Mouse (Mus musculus): ENCODE data around the gene Galm. TPM values are rescaled to one million over a fixed set of nuclear protein-coding genes. Genes with fewer than 3 reads are reported as not detected.
"Not testable (repeated sequence)": the region's sequence is repeated elsewhere in the genome, so short reads cannot be mapped to it uniquely, and the experiment has no call there.

Gene Galm
- total and polyA plus RNA-seq, 2 experiments from 2014 or later, result 9.6 to 19.7 TPM

GRCm38 (mm10) chr17:80220131-80220530 lies 92.9 kb downstream of the Galm start:
- Histone ChIP-seq H3K9ac (replicated peaks; ENCODE audit: low read depth, low read length) (0 out of 2 replicates have a peak overlapping the region, but pooled peaks have one; percentile 42), H3K27ac (ENCODE audit: low read depth) (peak overlapping the region; percentile 30; the same call in 1 of the 2 replicates), H3K4me2 (ENCODE audit: low read depth, low read length) (no peak overlapping the region), H3K4me3 (ENCODE audit: low read depth, low read length) (no peak overlapping the region), H3K36me3 (replicated peaks; ENCODE audit: control insufficient read depth, insufficient read depth, low read length) (no peaks in the 10 kb centered on the region), H3K27me3 (ENCODE audit: control insufficient read depth, insufficient read depth, low read length) (no peaks in the 10 kb centered on the region), H3K4me1 (ENCODE audit: control insufficient read depth, insufficient read depth) (peaks cover 9% of the 10 kb centered on the region), H3K9me3 (replicated peaks; ENCODE audit: control insufficient read depth, low read length) (no peaks in the 10 kb centered on the region)
- DNase-seq (ENCODE audit: low spot score) (no peak), ATAC-seq (ENCODE audit: insufficient read depth, low read depth) (no peak)
- TF ChIP-seq CTCF (IDR thresholded peaks at IDR 0.05; ENCODE audit: low read depth) (no peak), EP300 (IDR thresholded peaks at IDR 0.05; ENCODE audit: low read depth) (no peak)
- 32% methylated on average over 2 of the region's 2 CpGs for WGBS

- peaks cover 9% of the 10 kb centered on the region for H3K4me1 ChIP-seq (ENCODE audit: control insufficient read depth, insufficient read depth)
- H3K36me3 ChIP-seq (replicated peaks; ENCODE audit: control insufficient read depth, insufficient read depth, low read length), result no peaks in the 10 kb centered on the region
- H3K27ac ChIP-seq (ENCODE audit: low read depth), result no peak overlapping the region
- TF ChIP-seq CTCF (IDR thresholded peaks at IDR 0.05; ENCODE audit: low read depth) (no peak), EP300 (IDR thresholded peaks at IDR 0.05; ENCODE audit: low read depth) (no peak)
- no peak overlapping the region for H3K4me2 ChIP-seq (ENCODE audit: low read depth, low read length)
- no peaks in the 10 kb centered on the region for H3K27me3 ChIP-seq (ENCODE audit: control insufficient read depth, insufficient read depth, low read length)
- H3K9me3 ChIP-seq (replicated peaks; ENCODE audit: control insufficient read depth, low read length), result no peaks in the 10 kb centered on the region
- H3K9ac ChIP-seq (replicated peaks; ENCODE audit: low read depth, low read length), result no peak overlapping the region
- DNase-seq (ENCODE audit: low spot score) (no peak), ATAC-seq (ENCODE audit: insufficient read depth, low read depth) (no peak)
- 68% methylated on average over 9 of the region's 9 CpGs for WGBS
- no peak overlapping the region for H3K4me3 ChIP-seq (ENCODE audit: low read depth, low read length)
Measured at GRCm38 (mm10) chr17:80221202-80221601, 93.9 kb downstream of the Galm start.

- Histone ChIP-seq H3K4me1 (ENCODE audit: control insufficient read depth, insufficient read depth) (peaks cover 9% of the 10 kb centered on the region), H3K27ac (ENCODE audit: low read depth) (no peak overlapping the region), H3K4me3 (ENCODE audit: low read depth, low read length) (no peak overlapping the region), H3K36me3 (replicated peaks; ENCODE audit: control insufficient read depth, insufficient read depth, low read length) (no peaks in the 10 kb centered on the region), H3K27me3 (ENCODE audit: control insufficient read depth, insufficient read depth, low read length) (no peaks in the 10 kb centered on the region), H3K9me3 (replicated peaks; ENCODE audit: control insufficient read depth, low read length) (no peaks in the 10 kb centered on the region), H3K4me2 (ENCODE audit: low read depth, low read length) (no peak overlapping the region), H3K9ac (replicated peaks; ENCODE audit: low read depth, low read length) (no peak overlapping the region)
- DNase-seq (ENCODE audit: low spot score) (no peak), ATAC-seq (ENCODE audit: insufficient read depth, low read depth) (no peak)
- TF ChIP-seq CTCF (IDR thresholded peaks at IDR 0.05; ENCODE audit: low read depth), result peak; percentile 24
- no peak for TF ChIP-seq EP300 (IDR thresholded peaks at IDR 0.05; ENCODE audit: low read depth)
- 41% methylated on average over 3 of the region's 3 CpGs for WGBS
Measured at GRCm38 (mm10) chr17:80221890-80222628, 94.8 kb downstream of the Galm start.

GRCm38 (mm10) chr17:80223829-80224228 lies 96.6 kb downstream of the Galm start:
- H3K27ac ChIP-seq (ENCODE audit: low read depth), result peak overlapping the region; percentile 84
- no peaks in the 10 kb centered on the region for H3K36me3 ChIP-seq (replicated peaks; ENCODE audit: control insufficient read depth, insufficient read depth, low read length)
- H3K9ac ChIP-seq (replicated peaks; ENCODE audit: low read depth, low read length), result peak overlapping the region; percentile 68; the same call in 1 of the 2 replicates
- no peak for DNase-seq (ENCODE audit: low spot score)
- no peak for ATAC-seq (ENCODE audit: insufficient read depth, low read depth)
- H3K4me1 ChIP-seq (ENCODE audit: control insufficient read depth, insufficient read depth), result peaks cover 9% of the 10 kb centered on the region
- H3K4me3 ChIP-seq (ENCODE audit: low read depth, low read length), result peak overlapping the region; percentile 68
- H3K27me3 ChIP-seq (ENCODE audit: control insufficient read depth, insufficient read depth, low read length), result no peaks in the 10 kb centered on the region
- no peak for TF ChIP-seq EP300 (IDR thresholded peaks at IDR 0.05; ENCODE audit: low read depth)
- TF ChIP-seq CTCF (IDR thresholded peaks at IDR 0.05; ENCODE audit: low read depth), result no peak
- 4% methylated on average over 9 of the region's 9 CpGs for WGBS
- peak overlapping the region; percentile 72 for H3K4me2 ChIP-seq (ENCODE audit: low read depth, low read length)
- H3K9me3 ChIP-seq (replicated peaks; ENCODE audit: control insufficient read depth, low read length), result no peaks in the 10 kb centered on the region

GRCm38 (mm10) chr17:80224326-80225116 lies 97.2 kb downstream of the Galm start, which contains the start of gene Gemin6:
Gene Gemin6 (plus strand): TSS chr17:80224441.
- TF ChIP-seq CTCF (IDR thresholded peaks at IDR 0.05; ENCODE audit: low read depth) (no peak), EP300 (IDR thresholded peaks at IDR 0.05; ENCODE audit: low read depth) (no peak)
- Histone ChIP-seq H3K9me3 (replicated peaks; ENCODE audit: control insufficient read depth, low read length) (no peaks in the 10 kb centered on the region), H3K27me3 (ENCODE audit: control insufficient read depth, insufficient read depth, low read length) (no peaks in the 10 kb centered on the region), H3K9ac (replicated peaks; ENCODE audit: low read depth, low read length) (peak within 1 kb of the TSS; percentile 68), H3K36me3 (replicated peaks; ENCODE audit: control insufficient read depth, insufficient read depth, low read length) (no peaks in the 10 kb centered on the region), H3K4me1 (ENCODE audit: control insufficient read depth, insufficient read depth) (peaks cover 9% of the 10 kb centered on the region), H3K4me3 (ENCODE audit: low read depth, low read length) (peak within 1 kb of the TSS; percentile 68), H3K27ac (ENCODE audit: low read depth) (peak within 1 kb of the TSS; percentile 84), H3K4me2 (ENCODE audit: low read depth, low read length) (peak within 1 kb of the TSS; percentile 72)
- under 1% methylated on average over 33 of the region's 33 CpGs for WGBS
- DNase-seq (ENCODE audit: low spot score) (peak; percentile 96), ATAC-seq (ENCODE audit: insufficient read depth, low read depth) (peak; percentile 95)

- Histone ChIP-seq H3K4me2 (ENCODE audit: low read depth, low read length) (peak overlapping the region; percentile 72), H3K4me3 (ENCODE audit: low read depth, low read length) (peak overlapping the region; percentile 68), H3K27ac (ENCODE audit: low read depth) (peak overlapping the region; percentile 84; the same call in 1 of the 2 replicates), H3K9ac (replicated peaks; ENCODE audit: low read depth, low read length) (peak overlapping the region; percentile 68)
- H3K27me3 ChIP-seq (ENCODE audit: control insufficient read depth, insufficient read depth, low read length); H3K36me3 ChIP-seq (replicated peaks; ENCODE audit: control insufficient read depth, insufficient read depth, low read length); H3K4me1 ChIP-seq (ENCODE audit: control insufficient read depth, insufficient read depth); DNase-seq (ENCODE audit: low spot score); H3K9me3 ChIP-seq (replicated peaks; ENCODE audit: control insufficient read depth, low read length); ATAC-seq (ENCODE audit: insufficient read depth, low read depth): not testable (repeated sequence)
- WGBS, result 40% methylated on average over 4 of the region's 5 CpGs
Measured at GRCm38 (mm10) chr17:80225142-80225541, 97.9 kb downstream of the Galm start.

Data from heart, postnatal 0 days (tissue).